ENCODE assay signal across 14 mouse cellular contexts in genomic region chr5:131843766-131844518, GRCm38 (mm10).
DNase-seq lines count a peak whose midpoint lies in the region; ATAC-seq and TF ChIP-seq lines count a peak whose summit lies in the region.
"Had no signal": no experiment of that assay in that cellular context is flagged by ENCODE, and none has a peak within 500 bp of the region (broad histone marks: within the 10 kb centered on the region; RNA-seq: fewer than 3 reads in every experiment).

No protein-coding gene starts in this region.

- H3K27ac ChIP-seq in forebrain, embryonic 12.5 days = peak overlapping the region; percentile 58
- no peak overlapping the region for H3K27ac ChIP-seq in hindbrain, embryonic 11.5 days (ENCODE audit: low read depth, low read length)
- H3K27ac ChIP-seq in olfactory bulb, adult 2 months (ENCODE audit: insufficient read depth, low read depth, low read length) = peak overlapping the region; percentile 31; the same call in 1 of the 2 replicates
- no peak overlapping the region for H3K27ac ChIP-seq in heart, adult 2 months
- H3K27ac ChIP-seq: left cerebral cortex, adult 2 months; macrophage had no signal

- no peak overlapping the region for H3K9ac ChIP-seq in forebrain, embryonic 12.5 days
- no peak overlapping the region for H3K9ac ChIP-seq in hindbrain, embryonic 11.5 days (ENCODE audit: low read depth, low read length)
- no peak overlapping the region for H3K9ac ChIP-seq in heart, adult 2 months (ENCODE audit: low read depth, low read length)

- no peaks in the 10 kb centered on the region for H3K9me3 ChIP-seq in forebrain, embryonic 12.5 days
- H3K9me3 ChIP-seq in hindbrain, embryonic 11.5 days (ENCODE audit: control insufficient read depth, low read length) = no peaks in the 10 kb centered on the region

- H3K4me1 ChIP-seq in forebrain, embryonic 12.5 days = peaks cover 19% of the 10 kb centered on the region
- H3K4me1 ChIP-seq in hindbrain, embryonic 11.5 days (replicated peaks; ENCODE audit: control insufficient read depth, insufficient read depth, low read length) = no peaks in the 10 kb centered on the region; the same call in 1 of the 2 replicates
- H3K4me1 ChIP-seq in olfactory bulb, adult 2 months (ENCODE audit: control insufficient read depth, insufficient read depth, low read length) = peaks cover 14% of the 10 kb centered on the region
- no peaks in the 10 kb centered on the region for H3K4me1 ChIP-seq in heart, adult 2 months (ENCODE audit: control insufficient read depth, insufficient read depth, low read length)

- H3K36me3 ChIP-seq in forebrain, embryonic 12.5 days (replicated peaks) = no peaks in the 10 kb centered on the region
- H3K36me3 ChIP-seq in hindbrain, embryonic 11.5 days (ENCODE audit: control insufficient read depth, insufficient read depth, low read length) = no peaks in the 10 kb centered on the region
- no peaks in the 10 kb centered on the region for H3K36me3 ChIP-seq in heart, adult 2 months (ENCODE audit: control insufficient read depth, insufficient read depth, low read length)

- ATAC-seq in forebrain, embryonic 12.5 days (ENCODE audit: low FRiP score) = peak; percentile 62; the same call in 1 of the 2 replicates
- peak; percentile 35; the same call in 1 of the 2 replicates for ATAC-seq in hindbrain, embryonic 11.5 days (ENCODE audit: low FRiP score)

- peak; percentile 25 to 27 for DNase-seq in left cerebral cortex, adult 9 months (ENCODE audit: low spot score in 2 of 2)
- DNase-seq in left cerebral cortex, adult 11 months (ENCODE audit: low spot score) = no peak
- peak; percentile 28 for DNase-seq in hindbrain, embryonic 11.5 days (ENCODE audit: low spot score)
- DNase-seq in spleen, postnatal 4 days (ENCODE audit: low spot score in 2 of 2) = no peak
- no peak for DNase-seq in natural killer cell, adult 2 months (ENCODE audit: low spot score in 2 of 2)
- no peak for DNase-seq in heart, adult 2 months
- DNase-seq: adrenal gland, postnatal 36 days; cerebellum, adult 9-10 months; heart, postnatal 10 days had no signal

- H3K79me2 ChIP-seq in heart, adult 2 months (replicated peaks; ENCODE audit: control insufficient read depth, insufficient read depth, low read length) = no peaks in the 10 kb centered on the region

- TF ChIP-seq CTCF in olfactory bulb, adult 2 months (IDR thresholded peaks at IDR 0.05; ENCODE audit: insufficient read depth, low read depth, low read length) = no peak
- TF ChIP-seq CTCF in heart, adult 2 months (IDR thresholded peaks at IDR 0.05) = no peak

- no peak for TF ChIP-seq POLR2A in olfactory bulb, adult 2 months (IDR thresholded peaks at IDR 0.05; ENCODE audit: insufficient read depth, low read depth, low read length)
- no peak for TF ChIP-seq POLR2A in heart, adult 2 months (IDR thresholded peaks at IDR 0.05; ENCODE audit: insufficient read depth, low read depth, low read length)

- H3K4me2 ChIP-seq in forebrain, embryonic 12.5 days = no peak overlapping the region
- H3K4me2 ChIP-seq in hindbrain, embryonic 11.5 days (replicated peaks; ENCODE audit: low read depth, low read length) = no peak overlapping the region
- H3K4me2 ChIP-seq: liver, embryonic 11.5 days had no signal

- TF ChIP-seq EP300 in heart, adult 2 months (IDR thresholded peaks at IDR 0.05; ENCODE audit: insufficient read depth, low read depth, low read length) = no peak

- H3K27me3 ChIP-seq in forebrain, embryonic 12.5 days = 0 out of 2 replicates have a peak, but pooled peaks cover under 1% of the 10 kb centered on the region
- no peaks in the 10 kb centered on the region for H3K27me3 ChIP-seq in hindbrain, embryonic 11.5 days (ENCODE audit: control insufficient read depth, insufficient read depth, low read length)
- H3K27me3 ChIP-seq in heart, adult 2 months (ENCODE audit: control insufficient read depth, insufficient read depth, low read length) = no peaks in the 10 kb centered on the region

- H3K4me3 ChIP-seq in forebrain, embryonic 12.5 days (replicated peaks) = no peak overlapping the region
- no peak overlapping the region for H3K4me3 ChIP-seq in hindbrain, embryonic 11.5 days (ENCODE audit: low read depth, low read length)
- no peak overlapping the region for H3K4me3 ChIP-seq in olfactory bulb, adult 2 months (ENCODE audit: insufficient read depth, low read depth, low read length)
- H3K4me3 ChIP-seq in heart, adult 2 months = no peak overlapping the region
- H3K4me3 ChIP-seq: left cerebral cortex, adult 2 months had no signal

- intact Hi-C loops in heart, adult 2 months (cut with DNase I) = no loop called here

- WGBS in forebrain, embryonic 12.5 days = 45% methylated on average over 9 of the region's 9 CpGs
- 47% methylated on average over 9 of the region's 9 CpGs for WGBS in hindbrain, embryonic 11.5 days
- 36% methylated on average over 9 of the region's 9 CpGs for WGBS in olfactory bulb, adult 2 months
- WGBS in heart, adult 2 months = 69% methylated on average over 9 of the region's 9 CpGs

Comparison
In these comparisons a context has a peak if more than half of its experiments do, and no peak if none do; other contexts are left out.
1. DNase-seq: peak in left cerebral cortex, adult 9 months (2 of 2) and hindbrain, embryonic 11.5 days (single experiment); none in left cerebral cortex, adult 11 months (single experiment), spleen, postnatal 4 days (0 of 2), natural killer cell, adult 2 months (0 of 2) and heart, adult 2 months (0 of 2).
2. H3K27ac ChIP-seq: peak in forebrain, embryonic 12.5 days (single experiment) and olfactory bulb, adult 2 months (single experiment); none in hindbrain, embryonic 11.5 days (single experiment) and heart, adult 2 months (single experiment).